Mouse (Mus musculus) gastrocnemius, adult 2 months (tissue): ENCODE data around the gene Usp46. TPM values are rescaled to one million over a fixed set of nuclear protein-coding genes. Genes with fewer than 3 reads are reported as not detected.

Experiments
- DNase-seq: peaks from one replicate; pipeline ENCODE4 v3.0.0; 2022
- H3K27ac ChIP-seq: fragments of 200-600 bp; 2 replicates; pipeline ENCODE4 v1.8.1; 2022; ENCODE audit warnings: mild to moderate bottlenecking
- H3K4me3 ChIP-seq: fragments of 200-600 bp; 2 replicates; pipeline ENCODE4 v1.8.1; 2022; ENCODE audit warnings: mild to moderate bottlenecking, moderate library complexity
- CTCF ChIP-seq: fragments of 200-600 bp; IDR thresholded peaks from 2 replicates; pipeline ENCODE4 v1.8.1; 2022; ENCODE audit warnings: antibody characterized with exemption, mild to moderate bottlenecking, moderate library complexity
- intact Hi-C: fragments of 180-260 bp; cut with DNase I; formaldehyde crosslinking; loops from one replicate; pipeline ENCODE4 v1.15.1; 2025
- total RNA-seq, 2 experiments: library from RNA; stranded (reverse); gene quantifications; 2 replicates each; pipeline ENCODE4 v1.2.3; 2021

Gene Usp46
- total RNA-seq, 2 experiments from 2014 or later: 12.2 to 19.1 TPM

DNA sequence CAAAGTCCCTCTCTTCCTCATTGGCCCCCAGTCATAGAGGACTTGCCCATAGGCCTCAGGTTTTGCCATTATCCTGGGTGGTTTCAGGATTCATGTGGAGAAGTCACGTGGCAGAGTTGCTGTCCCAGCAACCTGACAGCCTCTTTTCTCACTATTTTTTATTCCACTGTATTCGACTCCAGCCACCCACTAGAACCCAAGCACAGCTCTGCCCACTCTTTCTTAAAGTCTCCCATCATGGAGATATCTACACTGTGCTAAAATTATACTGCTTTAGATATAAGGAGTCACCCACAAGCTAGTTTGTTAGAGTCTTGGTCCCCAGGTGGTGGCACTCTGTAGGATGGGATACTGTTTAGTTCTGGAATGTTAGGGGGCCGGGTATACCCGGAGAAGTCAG is 27.7 kb downstream of the Usp46 start:
- no peak for DNase-seq
- intact Hi-C loops: no loop called here
- Histone ChIP-seq H3K27ac (no peak overlapping the region), H3K4me3 (no peak overlapping the region)
- no peak for TF ChIP-seq CTCF

GRCm38 (mm10) chr5:74035454-74035853 is 32.8 kb downstream of the Usp46 start:
- Histone ChIP-seq H3K27ac (no peak overlapping the region), H3K4me3 (no peak overlapping the region)
- intact Hi-C loops: no loop called here
- no peak for TF ChIP-seq CTCF
- no peak for DNase-seq

DNA sequence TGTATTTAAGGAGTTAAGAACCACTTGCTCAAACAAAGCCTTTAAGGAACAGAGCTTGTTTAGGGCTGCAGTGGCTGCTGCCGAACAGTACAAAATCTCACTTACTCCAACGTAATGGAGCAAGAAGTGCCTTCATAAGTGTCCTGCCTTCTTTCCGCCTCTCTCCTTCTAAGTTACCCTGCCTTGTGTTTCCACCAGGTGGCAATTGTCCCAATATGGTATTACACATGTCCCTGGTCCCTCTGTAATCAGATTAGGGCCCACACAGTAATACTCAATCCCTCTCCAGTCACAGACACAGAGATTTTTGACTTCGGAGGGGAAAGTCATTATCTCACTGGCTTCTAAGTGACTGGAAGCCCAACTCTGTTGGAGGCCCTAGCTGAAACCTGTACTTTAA is 34.1 kb downstream of the Usp46 start:
- TF ChIP-seq CTCF: no peak
- intact Hi-C loops: no loop called here
- H3K27ac ChIP-seq: no peak overlapping the region

DNA sequence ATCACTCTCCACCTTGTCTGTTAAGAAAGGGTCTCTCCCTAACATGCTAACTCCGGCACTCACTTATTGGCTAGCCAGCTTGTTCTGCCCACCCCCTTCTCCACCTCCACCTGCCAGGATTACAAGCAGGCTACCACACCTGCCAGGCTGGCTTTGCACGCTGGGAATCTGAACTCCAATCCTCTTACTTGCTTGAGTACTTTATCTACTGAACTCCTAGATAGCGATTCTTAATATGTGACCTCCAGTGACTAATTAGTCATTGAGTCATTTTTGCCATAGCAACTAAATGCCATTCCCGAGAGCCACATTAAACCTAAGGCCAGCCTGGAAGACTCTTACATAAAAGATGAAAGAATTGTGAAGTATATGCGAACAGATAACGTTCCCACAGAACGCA is 38.4 kb downstream of the Usp46 start:
- intact Hi-C loops: no loop called here
- no peak for TF ChIP-seq CTCF
- Histone ChIP-seq H3K4me3 (no peak overlapping the region), H3K27ac (no peak overlapping the region)
- no peak for DNase-seq

More for the DNA sequence above, 34.1 kb downstream of the Usp46 start:
- DNase-seq: no peak
- no peak overlapping the region for H3K4me3 ChIP-seq

GRCm38 (mm10) chr5:74028691-74029479 is 39.3 kb downstream of the Usp46 start:
- TF ChIP-seq CTCF: no peak
- H3K27ac ChIP-seq: no peak overlapping the region
- H3K4me3 ChIP-seq: no peak overlapping the region
- DNase-seq: no peak
- intact Hi-C loops: no loop called here

GRCm38 (mm10) chr5:74028221-74028620 is 40.0 kb downstream of the Usp46 start:
- TF ChIP-seq CTCF: no peak
- Histone ChIP-seq H3K4me3 (no peak overlapping the region), H3K27ac (no peak overlapping the region)
- no peak for DNase-seq
- intact Hi-C loops: no loop called here

DNA sequence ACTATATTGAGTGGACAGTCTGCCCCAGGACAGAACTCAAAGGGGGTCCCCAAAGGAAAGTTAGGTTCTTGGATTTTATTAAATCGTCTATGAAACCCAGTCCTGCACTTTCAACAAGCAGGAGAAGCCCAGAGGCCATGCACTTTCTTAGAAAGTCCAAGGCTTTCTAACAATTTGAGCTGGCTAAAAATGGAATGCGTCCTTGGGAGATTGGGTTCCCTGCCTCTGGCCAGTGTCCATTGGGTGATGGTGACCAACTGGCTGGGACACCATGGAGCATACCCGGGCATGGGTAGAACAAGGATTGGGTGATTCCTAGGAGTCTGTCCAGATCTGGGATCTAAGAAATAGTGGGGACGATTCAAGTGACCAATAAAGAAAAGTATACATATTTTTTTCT is 47.7 kb downstream of the Usp46 start:
- H3K27ac ChIP-seq: no peak overlapping the region
- peak; percentile 84 for DNase-seq
- intact Hi-C loops: no loop called here
- no peak for TF ChIP-seq CTCF
- H3K4me3 ChIP-seq: no peak overlapping the region

GRCm38 (mm10) chr5:74018870-74019565 is 49.2 kb downstream of the Usp46 start:
- no peak overlapping the region for H3K4me3 ChIP-seq
- DNase-seq: no peak
- intact Hi-C loops: no loop called here
- no peak overlapping the region for H3K27ac ChIP-seq
- TF ChIP-seq CTCF: no peak

DNA sequence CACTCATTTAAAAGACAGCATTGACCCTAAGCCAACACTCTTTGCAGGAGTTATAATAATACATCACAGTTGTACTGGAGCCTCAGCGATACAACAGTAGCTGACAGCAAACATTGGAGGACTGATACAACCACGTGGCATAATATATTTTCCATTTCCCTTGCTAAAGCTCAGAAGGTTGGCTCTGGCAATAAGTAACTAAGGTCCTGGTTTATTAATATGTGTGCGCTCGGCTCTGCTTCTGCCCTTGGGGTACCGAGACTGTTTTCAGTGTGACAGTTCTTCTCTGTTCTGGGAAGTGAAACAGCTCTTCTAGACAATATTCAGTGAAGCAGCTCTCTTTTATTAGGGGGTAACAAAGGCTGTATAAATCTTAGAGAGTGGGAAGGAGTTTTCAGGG is 50.7 kb downstream of the Usp46 start:
- no peak for TF ChIP-seq CTCF
- intact Hi-C loops: no loop called here
- no peak overlapping the region for H3K4me3 ChIP-seq
- H3K27ac ChIP-seq: no peak overlapping the region
- DNase-seq: no peak

DNA sequence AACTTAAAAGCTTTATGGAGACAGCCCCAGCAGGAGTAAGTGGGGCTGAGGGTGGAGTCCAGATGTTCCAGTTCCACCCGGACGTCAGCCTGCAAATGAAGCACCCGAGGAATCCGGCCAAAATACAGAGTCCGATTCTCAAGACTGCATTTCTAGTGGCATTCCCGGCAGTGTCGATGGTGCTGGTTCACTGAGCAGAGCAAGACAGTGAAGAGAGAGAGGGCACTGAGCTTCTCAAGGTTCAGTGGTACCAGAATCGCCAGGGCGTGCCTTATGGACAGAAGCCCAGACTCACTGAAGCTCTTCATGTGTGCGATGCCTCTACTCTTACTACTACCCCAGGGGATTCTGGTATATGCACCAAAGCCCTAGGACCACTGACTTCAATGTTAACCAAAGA is 56.6 kb downstream of the Usp46 start:
- no peak for DNase-seq
- no peak overlapping the region for H3K27ac ChIP-seq
- TF ChIP-seq CTCF: no peak
- intact Hi-C loops: no loop called here
- H3K4me3 ChIP-seq: no peak overlapping the region

DNA sequence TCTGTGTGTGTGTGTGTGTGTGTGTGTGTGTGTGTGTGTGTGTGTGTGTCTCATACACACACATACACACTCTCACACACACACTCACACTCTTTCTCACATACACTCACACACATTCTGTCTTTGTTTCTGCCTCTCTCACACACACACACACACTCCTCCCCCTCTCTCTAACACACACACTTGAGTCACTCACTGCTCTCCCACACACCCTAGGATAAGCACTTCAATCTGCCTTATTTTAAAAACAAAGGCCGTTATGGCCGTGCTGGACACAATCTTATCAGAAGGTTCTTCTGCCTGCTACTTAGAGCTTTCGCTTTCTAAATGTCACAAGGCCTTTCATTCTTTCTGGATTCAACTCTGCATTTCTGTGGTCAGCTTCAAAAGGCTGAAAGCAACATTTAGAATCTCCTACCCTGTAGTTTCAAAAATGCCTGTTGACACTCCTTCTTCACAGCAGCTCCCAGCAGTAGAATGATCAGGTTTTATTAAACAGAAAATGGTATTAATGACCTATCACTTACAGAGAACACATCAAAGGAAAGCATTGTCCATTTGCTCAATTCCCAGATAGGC is 60.6 kb downstream of the Usp46 start:
- intact Hi-C loops: no loop called here

GRCm38 (mm10) chr5:74005936-74006335 is 62.3 kb downstream of the Usp46 start:
- intact Hi-C loops: no loop called here
- no peak overlapping the region for H3K27ac ChIP-seq
- no peak for TF ChIP-seq CTCF
- H3K4me3 ChIP-seq: no peak overlapping the region
- DNase-seq: no peak

More for the DNA sequence above, 60.6 kb downstream of the Usp46 start:
- no peak for TF ChIP-seq CTCF
- H3K4me3 ChIP-seq: no peak overlapping the region
- no peak overlapping the region for H3K27ac ChIP-seq
- no peak for DNase-seq

- no peak for DNase-seq
- no peak overlapping the region for H3K27ac ChIP-seq
- no peak overlapping the region for H3K4me3 ChIP-seq
- intact Hi-C loops: no loop called here
- no peak for TF ChIP-seq CTCF
These were observed 66.5 kb downstream of the Usp46 start for GRCm38 (mm10) chr5:74001743-74002142.
